Mouse (Mus musculus) liver, postnatal 0 days (tissue): ENCODE measurements around the gene Itga5.

Source experiments
- CTCF ChIP-seq: sonication (generic); IDR thresholded peaks from 2 replicates; pipeline ENCODE4 v1.5.1; 2016; ENCODE audit warnings: antibody characterized with exemption, low read depth
- EP300 ChIP-seq: IDR thresholded peaks from 2 replicates; pipeline ENCODE4 v1.6.1; 2016; ENCODE audit warnings: antibody characterized with exemption, low read depth, mild to moderate bottlenecking

- TF ChIP-seq CTCF (no peak), EP300 (no peak)
Measured at GRCm38 (mm10) chr15:103294649-103295048, 71.9 kb downstream of the Itga5 start.
